Mouse (Mus musculus) spleen, postnatal 36 days (tissue): ENCODE results near the gene Jagn1.
A peak's percentile ranks its signal among the peaks of the same experiment; 100 is the strongest.

Source experiments
- DNase-seq, 2 experiments: peaks; one replicate each; pipeline ENCODE4 v3.0.0; 2022; ENCODE audit warnings: low spot score in 2 of 2, mixed read lengths in 1 of 2

Gene Jagn1

GRCm38 (mm10) chr6:113473715-113474114, 31.3 kb downstream of the Jagn1 start:
- DNase-seq, result no peak

- no peak for DNase-seq
Observed at GRCm38 (mm10) chr6:113477353-113477752, 35.0 kb downstream of the Jagn1 start.

GRCm38 (mm10) chr6:113478906-113479305, 36.5 kb downstream of the Jagn1 start:
- DNase-seq, result no peak

- no peak for DNase-seq
Observed at GRCm38 (mm10) chr6:113480555-113481373, 38.4 kb downstream of the Jagn1 start.

GRCm38 (mm10) chr6:113482477-113483099, 40.2 kb downstream of the Jagn1 start:
- peak; percentile 22 to 25 for DNase-seq

- DNase-seq, result peak; percentile 94 to 96
Observed at GRCm38 (mm10) chr6:113483100-113483615, 40.8 kb downstream of the Jagn1 start, which contains the start of gene Creld1. Gene Creld1 (plus strand): TSS chr6:113483297.

- DNase-seq, result no peak
Observed at GRCm38 (mm10) chr6:113483729-113484128, 41.4 kb downstream of the Jagn1 start.

- DNase-seq, result no peak
Observed at GRCm38 (mm10) chr6:113487125-113487576, 44.8 kb downstream of the Jagn1 start.

- no peak for DNase-seq
Observed at GRCm38 (mm10) chr6:113489410-113489809, 47.0 kb downstream of the Jagn1 start.

GRCm38 (mm10) chr6:113492101-113492864, 49.9 kb downstream of the Jagn1 start:
- no peak for DNase-seq

- DNase-seq, result peak; percentile 84
Observed at GRCm38 (mm10) chr6:113494258-113494788, 52.0 kb downstream of the Jagn1 start.

- no peak for DNase-seq
Observed at GRCm38 (mm10) chr6:113495071-113495675, 52.8 kb downstream of the Jagn1 start.
